Mouse (Mus musculus): Measurements from ENCODE around the gene Fut8. TPM values are rescaled to one million over a fixed set of nuclear protein-coding genes. Genes with fewer than 3 reads are reported as not detected.

The Fut8 gene
- polyA plus RNA-seq, 1 experiment from 2014 or later: 17.2 TPM

DNA sequence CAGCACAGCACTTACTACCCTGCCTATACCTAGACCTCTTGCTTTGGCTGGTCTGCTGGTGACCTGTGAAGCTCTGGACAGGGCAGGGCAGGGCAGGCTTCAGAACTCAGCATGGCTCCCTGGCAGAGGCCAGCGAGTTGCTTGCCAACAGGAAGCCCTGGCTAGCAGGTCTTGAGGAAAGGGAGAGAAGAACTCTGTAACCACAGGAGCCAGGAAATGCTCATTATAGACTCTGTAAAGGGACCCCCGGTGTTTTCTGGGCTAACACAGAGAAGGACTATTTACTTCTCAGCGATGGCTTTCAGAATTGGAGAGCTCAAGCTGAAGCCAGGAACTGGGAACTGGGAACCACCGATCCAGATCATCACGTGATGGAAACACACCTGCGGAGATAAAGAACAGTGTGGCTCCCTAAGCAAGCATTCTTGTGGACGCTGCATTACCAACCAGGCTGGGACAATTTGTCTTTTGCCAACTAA is 40.8 kb upstream of the Fut8 start:
- Histone ChIP-seq H3K4me1 (replicated peaks; ENCODE audit: control insufficient read depth, insufficient read depth, low read length) (no peaks in the 10 kb centered on the region), H3K9me3 (ENCODE audit: control insufficient read depth, low read length) (0 out of 2 replicates have a peak, but pooled peaks cover 2% of the 10 kb centered on the region), H3K4me3 (ENCODE audit: low read depth, low read length) (no peak overlapping the region), H3K27ac (ENCODE audit: low read depth) (no peak overlapping the region), H3K4me2 (ENCODE audit: low read length) (no peak overlapping the region), H3K36me3 (ENCODE audit: control insufficient read depth, insufficient read depth, low read length) (no peaks in the 10 kb centered on the region), H3K27me3 (replicated peaks; ENCODE audit: control insufficient read depth, insufficient read depth, low read length) (no peaks in the 10 kb centered on the region), H3K9ac (ENCODE audit: low read length) (no peak overlapping the region)
- DNase-seq (ENCODE audit: low spot score) (no peak), ATAC-seq (replicated peaks; ENCODE audit: low FRiP score, low TSS enrichment, low read depth) (no peak)
- WGBS: 67% methylated on average over 7 of the region's 7 CpGs

- Histone ChIP-seq H3K9me3 (ENCODE audit: control insufficient read depth, low read length) (0 out of 2 replicates have a peak, but pooled peaks cover 2% of the 10 kb centered on the region), H3K9ac (ENCODE audit: low read length) (no peak overlapping the region), H3K27me3 (replicated peaks; ENCODE audit: control insufficient read depth, insufficient read depth, low read length) (no peaks in the 10 kb centered on the region), H3K4me3 (ENCODE audit: low read depth, low read length) (no peak overlapping the region), H3K4me1 (replicated peaks; ENCODE audit: control insufficient read depth, insufficient read depth, low read length) (no peaks in the 10 kb centered on the region), H3K36me3 (ENCODE audit: control insufficient read depth, insufficient read depth, low read length) (no peaks in the 10 kb centered on the region), H3K4me2 (ENCODE audit: low read length) (no peak overlapping the region), H3K27ac (ENCODE audit: low read depth) (no peak overlapping the region)
- WGBS: 87% methylated on average over 4 of the region's 4 CpGs
- ATAC-seq (replicated peaks; ENCODE audit: low FRiP score, low TSS enrichment, low read depth) (no peak), DNase-seq (ENCODE audit: low spot score) (no peak)
These were observed 39.7 kb upstream of the Fut8 start for GRCm38 (mm10) chr12:77198253-77198652.

GRCm38 (mm10) chr12:77201461-77202143 is 36.3 kb upstream of the Fut8 start:
- DNase-seq (ENCODE audit: low spot score) (no peak), ATAC-seq (replicated peaks; ENCODE audit: low FRiP score, low TSS enrichment, low read depth) (no peak)
- no peaks in the 10 kb centered on the region for H3K9me3 ChIP-seq (ENCODE audit: control insufficient read depth, low read length)
- H3K9ac ChIP-seq (ENCODE audit: low read length): no peak overlapping the region
- H3K27ac ChIP-seq (ENCODE audit: low read depth): no peak overlapping the region
- WGBS: 58% methylated on average over 10 of the region's 10 CpGs
- no peaks in the 10 kb centered on the region for H3K27me3 ChIP-seq (replicated peaks; ENCODE audit: control insufficient read depth, insufficient read depth, low read length)
- H3K4me2 ChIP-seq (ENCODE audit: low read length): no peak overlapping the region
- no peak overlapping the region for H3K4me3 ChIP-seq (ENCODE audit: low read depth, low read length)
- no peaks in the 10 kb centered on the region for H3K36me3 ChIP-seq (ENCODE audit: control insufficient read depth, insufficient read depth, low read length)
- H3K4me1 ChIP-seq (replicated peaks; ENCODE audit: control insufficient read depth, insufficient read depth, low read length): no peaks in the 10 kb centered on the region

- H3K4me2 ChIP-seq (ENCODE audit: low read length): no peak overlapping the region
- ATAC-seq (replicated peaks; ENCODE audit: low FRiP score, low TSS enrichment, low read depth): no peak
- H3K36me3 ChIP-seq (ENCODE audit: control insufficient read depth, insufficient read depth, low read length): no peaks in the 10 kb centered on the region
- WGBS: 90% methylated on average over 4 of the region's 4 CpGs
- no peaks in the 10 kb centered on the region for H3K9me3 ChIP-seq (ENCODE audit: control insufficient read depth, low read length)
- DNase-seq (ENCODE audit: low spot score): no peak
- no peaks in the 10 kb centered on the region for H3K4me1 ChIP-seq (replicated peaks; ENCODE audit: control insufficient read depth, insufficient read depth, low read length)
- no peak overlapping the region for H3K27ac ChIP-seq (ENCODE audit: low read depth)
- H3K4me3 ChIP-seq (ENCODE audit: low read depth, low read length): no peak overlapping the region
- H3K27me3 ChIP-seq (replicated peaks; ENCODE audit: control insufficient read depth, insufficient read depth, low read length): no peaks in the 10 kb centered on the region
- H3K9ac ChIP-seq (ENCODE audit: low read length): no peak overlapping the region
These were observed 34.8 kb upstream of the Fut8 start for GRCm38 (mm10) chr12:77203136-77203535.

- DNase-seq (ENCODE audit: low spot score): no peak
- H3K27me3 ChIP-seq (replicated peaks; ENCODE audit: control insufficient read depth, insufficient read depth, low read length): no peaks in the 10 kb centered on the region
- no peak overlapping the region for H3K4me3 ChIP-seq (ENCODE audit: low read depth, low read length)
- 82% methylated on average over 5 of the region's 5 CpGs for WGBS
- H3K36me3 ChIP-seq (ENCODE audit: control insufficient read depth, insufficient read depth, low read length): no peaks in the 10 kb centered on the region
- H3K9me3 ChIP-seq (ENCODE audit: control insufficient read depth, low read length): no peaks in the 10 kb centered on the region
- no peak overlapping the region for H3K4me2 ChIP-seq (ENCODE audit: low read length)
- no peak overlapping the region for H3K27ac ChIP-seq (ENCODE audit: low read depth)
- no peak overlapping the region for H3K9ac ChIP-seq (ENCODE audit: low read length)
- no peaks in the 10 kb centered on the region for H3K4me1 ChIP-seq (replicated peaks; ENCODE audit: control insufficient read depth, insufficient read depth, low read length)
- ATAC-seq (replicated peaks; ENCODE audit: low FRiP score, low TSS enrichment, low read depth): no peak
These were observed 31.1 kb upstream of the Fut8 start for GRCm38 (mm10) chr12:77206852-77207251.

- Histone ChIP-seq H3K4me1 (replicated peaks; ENCODE audit: control insufficient read depth, insufficient read depth, low read length) (no peaks in the 10 kb centered on the region), H3K4me3 (ENCODE audit: low read depth, low read length) (no peak overlapping the region), H3K27me3 (replicated peaks; ENCODE audit: control insufficient read depth, insufficient read depth, low read length) (no peaks in the 10 kb centered on the region), H3K4me2 (ENCODE audit: low read length) (no peak overlapping the region), H3K36me3 (ENCODE audit: control insufficient read depth, insufficient read depth, low read length) (no peaks in the 10 kb centered on the region), H3K27ac (ENCODE audit: low read depth) (no peak overlapping the region), H3K9ac (ENCODE audit: low read length) (no peak overlapping the region), H3K9me3 (ENCODE audit: control insufficient read depth, low read length) (no peaks in the 10 kb centered on the region)
- WGBS: 86% methylated on average over 2 of the region's 2 CpGs
- DNase-seq (ENCODE audit: low spot score) (no peak), ATAC-seq (replicated peaks; ENCODE audit: low FRiP score, low TSS enrichment, low read depth) (no peak)
These were observed 29.9 kb upstream of the Fut8 start for GRCm38 (mm10) chr12:77208056-77208455.

GRCm38 (mm10) chr12:77208576-77209180 is 29.2 kb upstream of the Fut8 start:
- WGBS: 73% methylated on average over 5 of the region's 5 CpGs
- Histone ChIP-seq H3K4me3 (ENCODE audit: low read depth, low read length) (no peak overlapping the region), H3K36me3 (ENCODE audit: control insufficient read depth, insufficient read depth, low read length) (no peaks in the 10 kb centered on the region)

DNA sequence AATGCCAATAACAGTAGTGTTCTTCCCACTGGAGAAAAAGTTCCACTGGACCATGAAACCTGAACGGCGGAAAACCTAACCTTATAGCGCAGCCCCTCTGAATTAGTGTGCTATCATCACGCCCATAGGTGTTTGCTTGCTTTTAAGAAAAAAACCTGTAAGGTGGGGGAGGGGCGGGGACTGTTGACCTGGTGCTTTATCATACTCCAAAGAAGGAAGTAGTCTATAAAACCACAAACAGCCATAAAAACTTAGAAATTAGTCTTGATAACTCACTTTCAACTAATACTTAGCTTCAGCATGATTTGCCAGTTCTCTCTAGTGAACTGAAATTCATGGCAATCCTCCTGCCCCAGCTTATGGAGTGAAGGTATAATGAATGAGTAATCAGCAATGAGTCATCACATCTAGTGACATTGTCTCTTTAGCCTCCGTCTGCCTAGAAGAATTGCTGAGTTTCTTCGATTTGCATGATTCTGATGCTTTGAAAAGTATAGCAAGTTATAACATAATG is 26.2 kb upstream of the Fut8 start:
- Histone ChIP-seq H3K27ac (ENCODE audit: low read depth) (no peak overlapping the region), H3K4me1 (replicated peaks; ENCODE audit: control insufficient read depth, insufficient read depth, low read length) (no peaks in the 10 kb centered on the region), H3K9ac (ENCODE audit: low read length) (no peak overlapping the region), H3K36me3 (ENCODE audit: control insufficient read depth, insufficient read depth, low read length) (no peaks in the 10 kb centered on the region), H3K27me3 (replicated peaks; ENCODE audit: control insufficient read depth, insufficient read depth, low read length) (0 out of 2 replicates have a peak, but pooled peaks cover 4% of the 10 kb centered on the region), H3K4me3 (ENCODE audit: low read depth, low read length) (no peak overlapping the region), H3K4me2 (ENCODE audit: low read length) (no peak overlapping the region), H3K9me3 (ENCODE audit: control insufficient read depth, low read length) (no peaks in the 10 kb centered on the region)
- 77% methylated on average over 7 of the region's 7 CpGs for WGBS
- ATAC-seq (replicated peaks; ENCODE audit: low FRiP score, low TSS enrichment, low read depth) (no peak), DNase-seq (ENCODE audit: low spot score) (no peak)

More at GRCm38 (mm10) chr12:77208576-77209180, 29.2 kb upstream of the Fut8 start:
- no peak for DNase-seq (ENCODE audit: low spot score)
- H3K9me3 ChIP-seq (ENCODE audit: control insufficient read depth, low read length): no peaks in the 10 kb centered on the region
- no peak for ATAC-seq (replicated peaks; ENCODE audit: low FRiP score, low TSS enrichment, low read depth)
- H3K9ac ChIP-seq (ENCODE audit: low read length): no peak overlapping the region
- no peaks in the 10 kb centered on the region for H3K4me1 ChIP-seq (replicated peaks; ENCODE audit: control insufficient read depth, insufficient read depth, low read length)
- no peak overlapping the region for H3K27ac ChIP-seq (ENCODE audit: low read depth)
- H3K4me2 ChIP-seq (ENCODE audit: low read length): no peak overlapping the region
- H3K27me3 ChIP-seq (replicated peaks; ENCODE audit: control insufficient read depth, insufficient read depth, low read length): 0 out of 2 replicates have a peak, but pooled peaks cover under 1% of the 10 kb centered on the region
